Mouse (Mus musculus): ENCODE measurements around the gene Lsm7. TPM values are rescaled to one million over a fixed set of nuclear protein-coding genes. Genes with fewer than 3 reads are reported as not detected.
"Not testable (repeated sequence)": the region's sequence is repeated elsewhere in the genome, so short reads cannot be mapped to it uniquely, and the experiment has no call there.

The Lsm7 gene
- total RNA-seq, 1 experiment from 2014 or later = 50.7 TPM

DNA sequence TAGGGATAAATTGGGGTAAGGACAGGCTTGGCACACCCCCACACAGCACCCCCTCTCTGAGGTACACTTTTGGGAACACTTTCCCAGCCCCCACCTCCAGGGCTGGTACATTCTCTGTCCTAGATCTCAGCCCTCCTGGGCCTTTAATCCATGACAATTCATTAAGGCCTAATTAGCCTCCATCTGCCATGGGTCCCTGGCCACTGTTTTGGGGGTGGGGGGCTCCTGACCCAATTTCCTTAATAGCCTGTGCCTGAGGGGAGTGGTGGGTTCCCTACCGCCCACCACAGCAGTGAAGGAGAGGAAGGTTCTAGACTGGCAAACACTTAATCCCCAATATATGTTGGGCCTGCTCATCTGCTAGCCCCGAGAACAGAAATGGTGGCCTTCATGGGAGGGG lies 13.3 kb downstream of the Lsm7 start:
- no peak for ATAC-seq (ENCODE audit: extremely low read depth, insufficient number of reproducible peaks, low FRiP score, poor library complexity, severe bottlenecking)

DNA sequence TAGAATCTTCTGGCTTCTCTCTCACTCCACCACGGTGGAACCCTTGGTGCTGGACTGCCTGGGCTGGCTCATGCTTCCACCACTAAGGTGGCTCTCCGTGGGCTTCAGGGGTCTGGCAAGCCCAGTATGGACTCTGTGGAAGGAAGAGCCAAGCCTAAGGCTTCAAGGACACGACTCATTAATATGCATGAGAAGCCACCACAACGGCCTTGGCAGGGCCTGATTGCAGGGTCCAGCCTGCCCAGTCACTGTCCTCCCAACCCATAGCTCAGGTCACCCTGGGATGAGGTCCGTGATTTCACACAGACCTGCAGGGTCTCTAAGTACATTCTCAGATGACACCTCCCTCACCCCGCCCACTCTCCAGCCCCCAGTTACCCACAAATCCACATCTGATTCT lies 15.2 kb downstream of the Lsm7 start:
- no peak for ATAC-seq (ENCODE audit: extremely low read depth, insufficient number of reproducible peaks, low FRiP score, poor library complexity, severe bottlenecking)

DNA sequence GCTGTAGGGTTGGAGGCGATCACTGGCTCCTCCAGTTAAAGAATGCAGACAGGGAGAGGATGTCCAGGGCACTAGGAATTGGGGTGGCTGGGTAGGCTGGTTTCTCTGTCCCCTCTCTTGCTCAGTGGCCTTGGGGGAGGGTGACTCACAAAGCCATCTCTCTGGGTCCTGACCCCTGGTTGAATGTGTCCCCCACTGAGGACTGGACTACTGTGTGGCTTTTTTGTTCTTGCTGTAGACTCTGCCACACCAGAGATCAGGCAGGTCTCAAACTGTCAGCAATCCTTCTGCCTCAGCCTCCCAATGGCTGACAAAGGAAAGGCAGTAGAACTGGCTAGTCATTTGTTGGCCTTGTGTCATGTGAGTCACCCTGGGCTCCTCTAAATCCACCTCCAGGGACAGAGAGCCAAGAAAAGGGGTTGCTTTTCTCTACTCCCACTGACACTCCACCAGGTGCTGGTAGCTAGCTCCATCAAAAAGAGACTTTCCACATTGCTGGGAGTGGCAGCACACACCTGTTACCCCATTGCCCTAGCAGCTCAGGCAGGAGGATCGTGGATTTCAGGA lies 16.6 kb downstream of the Lsm7 start:
- ATAC-seq (ENCODE audit: extremely low read depth, insufficient number of reproducible peaks, low FRiP score, poor library complexity, severe bottlenecking) = no peak

DNA sequence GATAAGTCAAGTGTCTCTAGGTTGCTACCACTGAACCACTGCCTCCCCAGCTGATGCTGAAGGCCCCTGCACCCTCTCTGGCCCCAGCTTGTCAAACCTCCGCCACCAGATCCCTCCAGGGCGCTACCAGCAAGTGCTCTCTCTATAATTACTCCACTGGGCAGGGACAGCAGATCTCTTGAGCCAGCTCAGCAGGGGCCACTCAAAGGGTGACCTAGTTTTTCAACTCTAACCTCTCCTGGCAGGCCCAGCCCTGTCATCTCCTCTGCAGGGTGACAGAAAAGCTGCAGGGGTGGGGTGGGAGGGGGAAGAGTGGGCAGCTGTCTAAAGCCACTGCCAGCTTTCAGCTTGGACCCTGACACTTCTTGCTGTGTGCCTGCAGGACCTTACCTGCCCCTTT lies 17.2 kb downstream of the Lsm7 start:
- no peak for ATAC-seq (ENCODE audit: extremely low read depth, insufficient number of reproducible peaks, low FRiP score, poor library complexity, severe bottlenecking)

DNA sequence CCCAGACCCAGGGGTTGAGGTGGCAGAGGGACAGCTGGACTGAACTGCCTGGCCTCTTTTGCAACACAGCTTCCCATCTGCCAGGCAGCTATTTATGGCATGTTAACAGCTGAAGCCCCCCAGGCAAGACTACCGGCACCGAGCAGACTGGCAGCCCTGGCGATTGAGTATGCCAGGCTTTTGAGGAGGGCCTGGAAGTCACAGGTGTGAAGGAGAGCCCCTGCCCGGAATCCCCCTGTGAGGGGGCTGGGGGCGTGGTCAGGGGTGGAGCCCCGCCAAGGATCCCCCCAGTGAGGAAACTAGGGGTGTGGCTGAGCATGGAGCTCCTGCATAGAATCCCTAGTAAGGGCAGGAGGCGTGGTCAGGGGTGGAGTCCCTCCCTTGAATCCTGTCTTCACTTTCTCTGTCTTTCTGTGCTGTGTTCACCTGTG lies 18.0 kb downstream of the Lsm7 start:
- no peak for ATAC-seq (ENCODE audit: extremely low read depth, insufficient number of reproducible peaks, low FRiP score, poor library complexity, severe bottlenecking)

DNA sequence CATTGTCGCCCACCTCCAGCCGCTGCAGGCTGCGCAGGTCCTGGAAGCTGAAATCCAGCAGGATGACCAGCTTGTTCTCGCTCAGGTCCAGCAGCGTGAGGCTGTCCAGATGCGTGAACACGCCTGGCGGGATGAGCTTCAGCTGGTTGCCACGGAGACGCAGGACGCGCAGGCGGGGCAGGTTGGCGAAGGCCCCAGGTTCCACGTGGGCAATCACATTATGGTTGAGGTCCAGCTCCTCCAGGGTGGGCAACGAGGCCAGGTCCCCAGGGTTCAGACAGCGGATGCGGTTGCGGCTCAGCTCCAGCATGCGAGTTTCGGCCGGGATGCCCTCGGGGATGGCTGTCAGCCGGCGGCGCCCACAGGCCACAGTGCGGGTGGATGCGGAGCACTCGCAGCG lies 19.4 kb downstream of the Lsm7 start:
- no peak for ATAC-seq (ENCODE audit: extremely low read depth, insufficient number of reproducible peaks, low FRiP score, poor library complexity, severe bottlenecking)

DNA sequence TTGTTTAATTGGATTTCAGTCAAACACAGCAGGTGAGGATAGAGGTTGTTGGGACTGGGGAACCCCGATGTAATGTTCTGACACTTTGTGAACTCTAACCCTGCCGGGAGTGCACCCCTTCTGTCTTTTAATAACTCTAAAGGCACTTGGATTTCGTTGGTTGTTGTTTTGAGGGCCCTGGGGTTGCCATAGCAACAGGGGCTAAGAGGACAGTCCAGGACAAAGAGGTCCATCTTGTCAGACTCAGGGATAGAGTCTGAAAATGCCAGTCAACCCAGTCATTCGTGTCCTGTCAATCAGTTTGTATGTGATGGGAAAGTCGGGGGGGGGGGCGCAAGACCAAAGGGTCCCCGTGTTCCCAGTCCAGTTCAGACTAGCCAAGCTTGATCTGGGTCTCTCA lies 22.2 kb downstream of the Lsm7 start:
- no peak for ATAC-seq (ENCODE audit: extremely low read depth, insufficient number of reproducible peaks, low FRiP score, poor library complexity, severe bottlenecking)

DNA sequence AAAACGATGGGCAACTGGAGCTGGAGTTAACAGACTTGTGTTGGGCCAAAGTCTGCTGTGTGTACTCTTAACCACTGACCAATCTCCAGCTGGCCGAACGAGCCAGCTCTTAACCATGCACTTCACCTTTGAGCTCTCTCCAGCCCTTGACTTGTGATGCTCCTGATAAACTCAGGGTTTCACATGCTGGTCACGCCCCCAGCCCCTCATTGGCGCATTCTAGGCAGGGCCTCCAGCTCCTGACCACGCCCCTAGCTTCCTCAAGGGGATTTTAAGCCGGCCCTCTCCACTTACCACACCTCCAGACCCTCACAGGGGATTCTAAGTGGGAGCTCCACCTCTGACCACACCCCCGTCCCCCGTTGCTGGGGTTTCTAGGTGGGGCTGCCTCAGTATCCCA lies 23.9 kb downstream of the Lsm7 start:
- ATAC-seq (ENCODE audit: extremely low read depth, insufficient number of reproducible peaks, low FRiP score, poor library complexity, severe bottlenecking) = no peak

DNA sequence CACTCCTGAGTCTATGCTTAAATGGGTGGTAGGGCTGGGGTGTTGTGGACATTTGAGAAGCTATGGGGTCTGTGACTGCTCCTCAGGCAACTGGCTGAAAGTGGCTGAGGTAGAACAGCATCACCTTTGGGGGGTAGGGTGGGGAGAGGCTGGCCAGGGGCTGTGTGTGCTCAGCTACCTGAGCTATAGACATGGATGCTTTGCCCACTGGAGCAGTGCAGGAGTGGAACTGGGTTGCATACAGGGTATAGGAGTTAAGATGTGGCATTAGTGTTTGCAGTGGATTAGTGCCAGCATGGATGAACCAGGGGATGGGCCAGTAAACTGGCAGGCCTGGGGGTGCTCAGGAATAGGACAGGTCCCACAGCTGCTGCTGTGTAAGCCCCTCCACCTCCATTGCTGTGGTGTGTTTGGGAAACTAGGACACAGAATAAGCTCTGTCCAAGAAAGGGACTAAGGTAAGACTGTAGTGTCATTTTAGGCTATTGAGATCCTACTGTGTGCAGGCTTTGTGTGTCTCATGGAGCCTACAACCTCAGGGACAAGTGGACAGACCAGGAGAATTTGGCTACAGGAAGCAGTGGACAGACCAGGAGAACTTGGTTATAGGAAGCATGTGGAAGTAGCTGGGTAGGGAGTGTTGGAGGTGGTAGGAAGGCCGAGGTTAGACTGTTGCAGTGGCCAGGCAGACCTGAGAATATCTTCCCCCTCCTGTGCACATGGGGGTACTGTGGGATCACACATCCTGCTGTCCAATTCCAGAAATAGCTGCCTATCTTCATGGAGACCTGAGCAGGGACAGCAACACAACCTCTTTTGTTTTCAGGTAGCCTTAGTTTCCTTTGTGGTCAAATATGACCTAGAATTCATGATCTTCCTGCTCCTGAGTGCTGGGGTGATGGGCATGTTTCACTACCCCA lies 25.4 kb downstream of the Lsm7 start:
- ATAC-seq (ENCODE audit: extremely low read depth, insufficient number of reproducible peaks, low FRiP score, poor library complexity, severe bottlenecking) = no peak

DNA sequence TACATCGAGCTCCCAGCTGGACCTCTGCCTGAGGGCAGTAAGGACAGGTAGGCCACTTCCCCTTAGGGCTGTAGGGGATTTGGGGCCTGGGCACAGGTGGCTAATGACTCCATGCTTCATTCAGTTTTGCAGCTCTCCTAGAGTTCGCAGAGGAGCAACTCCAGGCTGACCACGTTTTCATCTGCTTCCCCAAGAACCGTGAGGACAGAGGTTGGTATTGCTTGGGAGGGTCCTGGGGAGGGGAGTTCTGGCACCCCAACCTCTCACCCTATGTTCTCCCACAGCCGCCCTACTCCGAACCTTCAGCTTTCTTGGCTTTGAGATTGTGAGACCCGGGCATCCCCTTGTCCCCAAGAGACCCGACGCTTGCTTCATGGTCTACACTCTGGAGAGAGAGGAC lies 26.4 kb downstream of the Lsm7 start:
- ATAC-seq (ENCODE audit: extremely low read depth, insufficient number of reproducible peaks, low FRiP score, poor library complexity, severe bottlenecking) = not testable (repeated sequence)

DNA sequence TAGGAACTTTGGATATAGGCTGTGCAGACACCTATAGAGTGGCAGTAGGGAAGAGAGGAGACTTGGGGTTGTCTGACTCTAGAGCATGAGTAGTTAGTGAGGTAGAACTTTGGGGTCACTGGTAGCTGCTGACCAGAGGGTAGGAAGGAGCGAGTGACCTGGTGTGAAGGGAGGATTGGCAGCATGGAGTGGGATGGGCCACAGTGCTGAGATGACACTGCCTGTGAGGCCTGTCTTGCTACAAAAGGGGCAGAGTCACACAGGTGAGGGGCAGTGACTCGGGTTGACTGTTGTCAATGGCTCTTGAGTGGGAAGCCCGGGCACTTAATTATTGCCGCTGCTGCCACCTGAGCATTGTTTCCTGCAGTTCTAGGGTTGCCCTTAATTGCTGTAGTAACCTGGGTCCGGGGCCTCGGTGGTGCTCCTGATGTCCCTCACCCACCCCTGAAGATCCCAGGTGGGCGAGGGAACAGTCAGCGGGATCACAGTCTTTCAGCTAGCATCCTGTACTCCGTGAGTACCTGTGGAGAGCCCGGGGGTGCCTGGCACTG lies 27.1 kb downstream of the Lsm7 start:
- no peak for ATAC-seq (ENCODE audit: extremely low read depth, insufficient number of reproducible peaks, low FRiP score, poor library complexity, severe bottlenecking)

DNA sequence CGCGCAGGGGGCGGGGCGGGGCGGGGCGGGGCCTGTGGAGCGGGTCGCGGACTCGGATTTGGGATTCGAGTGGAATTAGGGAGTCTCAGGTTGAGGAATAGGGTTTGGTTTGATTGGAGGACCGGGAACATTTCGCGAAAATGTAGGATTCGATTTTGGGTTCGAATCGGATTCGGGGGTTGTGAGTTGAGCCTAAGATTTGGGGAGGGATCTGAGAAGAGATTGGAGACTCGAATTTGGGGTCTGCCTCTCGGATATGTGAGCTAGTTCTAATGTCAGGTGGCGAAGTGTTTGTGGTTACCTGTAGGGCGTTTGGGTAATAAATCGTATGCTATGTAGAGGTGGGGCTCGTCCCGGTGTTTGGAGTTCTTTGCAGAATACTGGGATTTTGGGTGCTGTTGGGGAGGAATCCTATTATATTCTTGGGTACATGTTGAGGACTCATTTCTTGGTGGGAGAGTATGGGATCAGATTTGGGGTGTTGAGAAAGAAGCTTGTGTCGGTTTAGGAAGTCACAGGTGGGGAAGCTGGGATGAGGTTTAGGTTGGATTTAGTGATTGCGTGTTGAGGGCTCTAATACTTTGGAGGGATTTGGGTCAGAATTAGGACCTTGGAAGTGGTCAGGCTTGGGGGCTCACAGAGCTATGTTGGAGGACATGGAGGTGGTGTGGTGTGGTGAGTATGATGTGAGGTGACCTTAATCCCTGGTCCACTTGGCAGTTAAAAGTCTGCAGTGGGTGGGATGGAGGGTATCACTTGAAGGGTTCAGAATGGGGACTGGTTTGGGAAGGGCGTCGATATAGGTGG lies 27.7 kb downstream of the Lsm7 start:
- no peak for ATAC-seq (ENCODE audit: extremely low read depth, insufficient number of reproducible peaks, low FRiP score, poor library complexity, severe bottlenecking)

DNA sequence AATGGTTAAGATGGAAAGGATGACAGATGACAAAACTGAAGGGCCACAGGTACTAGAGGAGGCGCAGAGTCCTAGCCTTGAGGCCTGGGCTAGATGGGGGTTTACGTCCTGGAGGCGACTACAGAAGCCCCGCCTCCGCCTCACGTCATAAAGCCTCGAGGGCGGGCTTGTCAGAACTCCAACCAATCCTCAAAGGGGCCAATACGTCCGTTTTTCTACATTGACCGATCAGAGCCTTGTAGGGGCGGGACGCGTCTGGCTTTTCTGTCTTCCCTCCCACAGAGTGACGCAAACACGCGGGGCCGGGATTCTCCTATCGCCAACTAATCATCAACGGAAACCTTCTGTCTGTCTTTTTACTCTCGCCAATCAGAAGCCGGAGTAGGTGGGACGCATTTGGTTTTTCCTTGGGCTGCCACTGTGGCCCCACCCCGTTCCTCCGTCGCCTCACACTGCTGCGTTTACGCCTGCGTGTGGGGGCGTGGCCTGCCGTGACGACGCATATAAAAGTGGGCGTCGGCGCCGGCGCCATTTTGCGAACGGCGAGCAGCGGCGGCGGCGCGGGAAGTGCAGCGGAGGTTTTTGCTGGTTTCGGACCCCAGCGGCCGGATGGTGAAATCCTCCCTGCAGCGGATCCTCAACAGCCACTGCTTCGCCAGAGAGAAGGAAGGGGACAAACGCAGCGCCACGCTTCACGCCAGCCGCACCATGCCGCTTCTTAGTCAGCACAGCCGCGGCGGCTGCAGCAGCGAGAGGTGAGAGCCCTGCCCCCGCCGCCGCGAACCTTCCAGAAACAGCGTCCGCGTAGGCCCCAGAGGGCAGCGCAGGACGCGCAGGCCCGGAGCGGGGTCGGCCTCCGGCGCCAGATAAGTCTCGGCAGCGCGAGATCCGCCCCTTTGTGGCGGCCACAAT lies 28.6 kb downstream of the Lsm7 start, which contains the start of gene Oaz1:
Gene Oaz1, plus strand, starts transcription at position 506 of the 912 bp plus-strand sequence.
- peak; percentile 92 for ATAC-seq (ENCODE audit: extremely low read depth, insufficient number of reproducible peaks, low FRiP score, poor library complexity, severe bottlenecking)

DNA sequence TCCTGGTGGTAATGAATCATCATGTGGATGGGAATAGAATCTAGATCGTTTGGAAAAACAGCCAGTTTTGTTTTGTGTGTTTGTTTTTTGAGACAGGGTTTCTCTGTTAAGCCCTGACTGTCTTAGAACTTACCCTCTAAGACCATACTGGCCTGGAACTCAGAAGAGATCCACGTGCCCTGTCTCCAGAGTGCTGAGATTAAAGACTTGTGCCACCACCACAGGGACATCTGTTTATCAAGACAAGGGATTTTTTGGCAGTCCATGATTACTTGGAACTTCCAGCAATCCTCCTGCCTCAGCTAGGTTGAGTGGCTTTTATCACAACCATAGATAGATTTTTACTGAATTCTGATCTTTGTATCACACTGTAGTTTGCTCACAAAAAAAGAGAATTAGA lies 30.2 kb downstream of the Lsm7 start:
- ATAC-seq (ENCODE audit: extremely low read depth, insufficient number of reproducible peaks, low FRiP score, poor library complexity, severe bottlenecking) = no peak

DNA sequence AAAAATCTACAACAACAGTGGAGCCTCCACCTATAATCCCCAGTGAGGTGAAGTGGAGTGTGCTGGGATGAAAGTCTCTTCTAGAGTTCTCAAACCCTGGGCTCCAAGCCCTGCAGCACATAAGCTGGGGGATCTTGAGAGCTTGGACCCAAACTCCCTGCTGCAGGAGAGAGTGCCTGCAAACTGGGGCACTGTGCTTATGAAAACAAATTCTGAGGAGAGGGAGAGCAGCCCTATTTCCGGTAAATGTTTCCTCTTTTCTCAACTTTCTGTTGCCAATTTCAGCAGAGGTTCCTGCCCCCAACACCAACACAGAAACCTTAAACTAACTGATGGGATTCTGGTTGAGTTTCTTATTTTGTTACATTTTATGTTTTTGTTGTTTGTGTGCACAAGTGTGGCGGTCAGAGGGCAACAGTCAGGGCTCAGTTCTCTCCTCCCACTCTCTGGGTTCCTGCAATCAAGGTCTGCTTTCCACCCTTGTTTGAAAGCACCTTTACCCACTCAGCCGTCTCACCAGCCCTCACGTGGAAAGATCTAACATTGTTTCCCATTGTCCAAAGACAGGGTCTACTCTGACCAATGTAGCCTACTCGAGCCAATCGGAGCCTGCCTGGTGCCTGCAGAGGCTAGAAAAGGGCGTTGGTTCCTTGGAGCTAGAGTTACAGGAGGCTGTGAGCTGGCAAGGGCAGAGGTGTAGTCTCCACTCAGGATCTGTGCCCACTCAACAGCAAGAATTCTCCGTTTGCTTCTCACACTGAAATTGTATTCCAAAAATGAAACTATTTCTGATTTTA lies 31.0 kb downstream of the Lsm7 start:
- ATAC-seq (ENCODE audit: extremely low read depth, insufficient number of reproducible peaks, low FRiP score, poor library complexity, severe bottlenecking) = no peak

DNA sequence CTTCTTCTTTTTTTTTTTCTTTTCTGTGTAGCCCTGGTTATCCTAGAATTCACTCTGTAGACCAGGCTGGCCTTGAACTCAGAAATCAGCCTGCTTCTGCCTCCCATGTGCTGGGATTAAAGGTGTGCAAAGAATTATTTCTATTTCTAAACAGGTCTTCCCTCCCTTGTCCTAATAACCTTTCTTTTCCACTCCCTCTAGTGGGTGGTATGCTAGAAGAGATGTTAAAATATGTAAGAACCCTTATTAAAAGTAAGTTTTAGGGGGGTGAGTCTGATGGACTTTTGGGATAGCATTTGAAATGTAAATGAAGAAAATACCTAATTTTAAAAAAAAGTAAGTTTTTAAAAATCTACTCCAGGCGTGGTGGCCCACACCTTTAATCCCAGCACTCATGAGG lies 31.7 kb downstream of the Lsm7 start:
- no peak for ATAC-seq (ENCODE audit: extremely low read depth, insufficient number of reproducible peaks, low FRiP score, poor library complexity, severe bottlenecking)

DNA sequence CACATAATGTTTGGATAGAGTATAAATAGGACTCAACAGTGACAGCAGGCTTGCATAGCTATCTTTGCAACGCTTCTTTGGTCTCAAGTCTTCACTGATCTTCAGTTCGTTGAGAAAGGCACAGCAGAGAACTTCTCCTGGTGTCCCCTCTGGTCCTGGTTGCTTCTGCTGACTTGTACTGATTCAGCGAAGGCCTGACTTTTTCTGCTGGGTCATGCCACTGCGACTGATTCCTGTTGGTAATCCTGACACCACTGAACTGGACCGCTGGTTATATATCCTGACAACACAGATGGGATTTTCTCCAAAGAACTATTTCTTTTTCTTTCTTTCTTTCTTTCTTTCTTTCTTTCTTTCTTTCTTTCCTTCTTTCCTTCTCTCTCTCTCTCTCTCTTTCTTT lies 32.5 kb downstream of the Lsm7 start:
- no peak for ATAC-seq (ENCODE audit: extremely low read depth, insufficient number of reproducible peaks, low FRiP score, poor library complexity, severe bottlenecking)

DNA sequence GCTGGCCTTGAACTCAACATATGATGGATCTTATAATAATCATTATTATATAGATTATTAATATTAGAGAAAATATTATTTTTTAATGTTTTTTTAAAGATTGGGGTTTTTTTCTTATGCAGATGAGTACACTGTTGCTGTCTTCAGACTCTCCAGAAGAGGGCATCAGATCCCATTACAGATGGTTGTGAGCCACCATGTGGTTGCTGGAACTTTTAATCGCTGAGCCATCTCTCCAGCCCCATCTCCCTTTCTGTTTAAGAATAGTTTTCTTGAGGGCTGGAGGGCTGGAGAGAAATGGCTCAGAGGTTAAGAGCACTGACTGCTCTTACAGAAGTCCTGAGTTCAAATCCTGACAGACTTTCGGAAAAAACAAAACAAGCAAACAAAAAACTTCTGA lies 33.0 kb downstream of the Lsm7 start:
- no peak for ATAC-seq (ENCODE audit: extremely low read depth, insufficient number of reproducible peaks, low FRiP score, poor library complexity, severe bottlenecking)

Data from neutrophil, adult 5-6 weeks (primary cell).